Mouse (Mus musculus): ENCODE data around the gene Fzd4. TPM values are rescaled to one million over a fixed set of nuclear protein-coding genes. Genes with fewer than 3 reads are reported as not detected.

Gene Fzd4
- total and polyA plus RNA-seq, 3 experiments: 0.04 to 0.13 (median 0.04) TPM

DNA sequence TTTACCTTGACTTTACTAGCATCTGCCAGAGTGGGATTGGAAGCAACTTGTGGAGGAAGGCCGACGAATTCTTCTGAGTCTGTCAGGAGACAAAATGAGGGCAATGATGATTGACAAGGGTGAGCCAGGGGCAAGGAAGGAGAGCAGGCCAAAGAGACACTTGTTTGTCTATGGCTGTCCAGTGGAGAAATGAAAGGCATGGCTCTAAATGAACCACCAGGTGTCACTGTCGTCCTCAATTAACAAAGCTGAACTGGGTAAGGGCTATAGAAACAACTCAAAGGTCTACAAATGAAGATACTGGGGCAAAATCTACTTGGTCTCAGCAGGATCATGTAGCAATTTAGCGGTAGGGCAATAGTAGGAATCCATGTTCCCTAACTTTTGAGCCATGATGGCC, 33.4 kb downstream of the Fzd4 start:
- H3K27me3 ChIP-seq (replicated peaks): no peaks in the 10 kb centered on the region
- H3K27ac ChIP-seq (ENCODE audit: insufficient read depth, low read depth): no peak overlapping the region
- H3K36me3 ChIP-seq (replicated peaks in 1 of 2; ENCODE audit: control insufficient read depth in 1 of 2, insufficient read depth in 1 of 2, low read length in 1 of 2): no peaks in the 10 kb centered on the region
- dilution Hi-C loops (cut with MboI; ENCODE audit: extremely low pct_ligation_motif_present, extremely low pct_unique_long_range_greater_than_20kb, low sequenced_read_pairs): no loop called here
- H3K4me3 ChIP-seq (replicated peaks in 1 of 3; ENCODE audit: low read depth in 2 of 3, low read length in 2 of 3, poor library complexity in 1 of 3): no peak overlapping the region
- H3K79me2 ChIP-seq (replicated peaks; ENCODE audit: control insufficient read depth, extremely low read depth, insufficient read depth, poor library complexity, severe bottlenecking): no peaks in the 10 kb centered on the region
- no peak overlapping the region for H3K9ac ChIP-seq (ENCODE audit: insufficient read depth, low read depth)
- no peak overlapping the region for H3K4me2 ChIP-seq (ENCODE audit: insufficient read depth, low read depth, poor library complexity, severe bottlenecking)
- TF ChIP-seq EP300 (IDR thresholded peaks at IDR 0.05; ENCODE audit: low read length) (no peak), ZC3H11A (IDR thresholded peaks at IDR 0.05; ENCODE audit: low read depth, low read length) (peak; percentile 22; the same call in 1 of the 2 replicates), TCF12 (IDR thresholded peaks at IDR 0.05; ENCODE audit: low read depth, low read length) (no peak), RAD21 (IDR thresholded peaks at IDR 0.05; ENCODE audit: low read depth, low read length) (peak; percentile 73), SMC3 (IDR thresholded peaks at IDR 0.05; ENCODE audit: low read depth, low read length) (peak; percentile 82), CTCF (conservative IDR thresholded peaks at IDR 0.05 in 1 of 2, IDR thresholded peaks at IDR 0.05 in 1 of 2; ENCODE audit: low read depth in 2 of 2, low read length in 2 of 2) (peak; percentile 47 to 83), KAT2A (IDR thresholded peaks at IDR 0.05; ENCODE audit: insufficient replicate concordance, low read length) (no peak)
- peaks cover 0 to 4% of the 10 kb centered on the region in 2 experiments; a peak in 1 of 4 replicates for H3K4me1 ChIP-seq (ENCODE audit: control insufficient read depth in 1 of 2, insufficient read depth in 2 of 2)
- in situ Hi-C loops (cut with MboI; ENCODE audit: low pct_ligation_motif_present, low pct_unique_long_range_greater_than_20kb, low sequenced_read_pairs): no loop called here
- DNase-seq (ENCODE audit: extremely low read depth): peak; percentile 66
- no peaks in the 10 kb centered on the region for H3K9me3 ChIP-seq (replicated peaks; ENCODE audit: low read length)

DNA sequence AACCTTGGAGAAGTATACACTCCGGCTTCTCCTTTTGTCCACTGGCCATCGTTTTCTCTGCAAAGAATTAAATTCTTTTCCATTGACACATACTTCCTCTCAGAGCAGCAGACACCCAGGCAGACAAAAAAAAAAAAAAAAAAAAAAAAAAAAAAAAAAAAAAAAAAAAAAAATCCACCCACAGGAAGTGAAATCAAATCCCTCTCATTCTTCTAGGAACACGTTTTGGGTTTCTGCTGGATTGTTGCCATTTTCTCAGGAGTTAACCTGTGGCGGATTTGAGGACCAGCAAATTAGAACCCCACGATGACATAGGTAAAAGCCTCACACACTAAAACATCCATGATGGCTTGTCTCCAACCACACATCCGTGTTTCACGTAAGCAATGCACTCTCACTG, 37.1 kb downstream of the Fzd4 start:
- dilution Hi-C loops (cut with MboI; ENCODE audit: extremely low pct_ligation_motif_present, extremely low pct_unique_long_range_greater_than_20kb, low sequenced_read_pairs): no loop called here
- Histone ChIP-seq H3K4me3 (replicated peaks in 1 of 3; ENCODE audit: low read depth in 2 of 3, low read length in 2 of 3, poor library complexity in 1 of 3) (no peak overlapping the region), H3K9me3 (replicated peaks; ENCODE audit: low read length) (no peaks in the 10 kb centered on the region), H3K36me3 (replicated peaks in 1 of 2; ENCODE audit: control insufficient read depth in 1 of 2, insufficient read depth in 1 of 2, low read length in 1 of 2) (no peaks in the 10 kb centered on the region), H3K4me2 (ENCODE audit: insufficient read depth, low read depth, poor library complexity, severe bottlenecking) (no peak overlapping the region), H3K9ac (ENCODE audit: insufficient read depth, low read depth) (no peak overlapping the region), H3K27ac (ENCODE audit: insufficient read depth, low read depth) (no peak overlapping the region), H3K4me1 (ENCODE audit: control insufficient read depth in 1 of 2, insufficient read depth in 2 of 2) (peaks cover 0 to 4% of the 10 kb centered on the region in 2 experiments; a peak in 1 of 4 replicates), H3K79me2 (replicated peaks; ENCODE audit: control insufficient read depth, extremely low read depth, insufficient read depth, poor library complexity, severe bottlenecking) (no peaks in the 10 kb centered on the region), H3K27me3 (replicated peaks) (no peaks in the 10 kb centered on the region)
- TF ChIP-seq NRF1 (IDR thresholded peaks at IDR 0.05; ENCODE audit: low read depth, low read length): no peak
- TF ChIP-seq ZNF384 (IDR thresholded peaks at IDR 0.05; ENCODE audit: low read depth, low read length): peak; percentile 90
- DNase-seq (ENCODE audit: extremely low read depth): no peak
- in situ Hi-C loops (cut with MboI; ENCODE audit: low pct_ligation_motif_present, low pct_unique_long_range_greater_than_20kb, low sequenced_read_pairs): no loop called here

DNA sequence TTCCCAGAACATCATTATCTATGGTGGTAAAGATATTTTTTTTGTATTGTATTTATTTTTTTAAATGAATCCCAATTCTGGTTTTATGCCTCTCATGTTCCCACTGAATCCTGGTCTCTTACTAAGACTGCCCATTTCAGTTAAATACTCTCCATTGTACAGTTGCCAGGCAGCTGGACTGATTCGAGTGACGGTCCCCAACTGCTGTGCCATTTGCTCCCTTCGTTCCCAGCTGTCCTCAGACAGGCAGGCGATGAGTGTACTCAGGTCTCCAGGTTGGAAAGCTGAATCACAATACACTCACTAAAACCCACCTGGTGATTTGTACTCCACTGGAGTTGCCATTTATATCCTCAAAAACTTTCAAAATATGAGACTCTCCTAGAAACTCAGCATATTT, 38.1 kb downstream of the Fzd4 start:
- in situ Hi-C loops (cut with MboI; ENCODE audit: low pct_ligation_motif_present, low pct_unique_long_range_greater_than_20kb, low sequenced_read_pairs): no loop called here
- H3K27ac ChIP-seq (ENCODE audit: insufficient read depth, low read depth): no peak overlapping the region
- no peak for DNase-seq (ENCODE audit: extremely low read depth)
- TF ChIP-seq MAFK (IDR thresholded peaks at IDR 0.05; ENCODE audit: insufficient replicate concordance, low read length) (no peak), RAD21 (IDR thresholded peaks at IDR 0.05; ENCODE audit: low read depth, low read length) (no peak), UBTF (IDR thresholded peaks at IDR 0.05; ENCODE audit: low read depth, low read length) (no peak), NRF1 (IDR thresholded peaks at IDR 0.05; ENCODE audit: low read depth, low read length) (no peak), JUN (IDR thresholded peaks at IDR 0.05; ENCODE audit: insufficient read depth, low read depth, low read length) (no peak), CHD1 (IDR thresholded peaks at IDR 0.05; ENCODE audit: low read depth, low read length) (no peak)
- dilution Hi-C loops (cut with MboI; ENCODE audit: extremely low pct_ligation_motif_present, extremely low pct_unique_long_range_greater_than_20kb, low sequenced_read_pairs): no loop called here
- no peaks in the 10 kb centered on the region for H3K9me3 ChIP-seq (replicated peaks; ENCODE audit: low read length)
- no peaks in the 10 kb centered on the region for H3K27me3 ChIP-seq (replicated peaks)
- H3K9ac ChIP-seq (ENCODE audit: insufficient read depth, low read depth): no peak overlapping the region
- H3K36me3 ChIP-seq (replicated peaks in 1 of 2; ENCODE audit: control insufficient read depth in 1 of 2, insufficient read depth in 1 of 2, low read length in 1 of 2): no peaks in the 10 kb centered on the region
- peaks cover 0 to 4% of the 10 kb centered on the region in 2 experiments; a peak in 1 of 4 replicates for H3K4me1 ChIP-seq (ENCODE audit: control insufficient read depth in 1 of 2, insufficient read depth in 2 of 2)
- no peaks in the 10 kb centered on the region for H3K79me2 ChIP-seq (replicated peaks; ENCODE audit: control insufficient read depth, extremely low read depth, insufficient read depth, poor library complexity, severe bottlenecking)
- no peak overlapping the region for H3K4me2 ChIP-seq (ENCODE audit: insufficient read depth, low read depth, poor library complexity, severe bottlenecking)
- H3K4me3 ChIP-seq (replicated peaks in 1 of 3; ENCODE audit: low read depth in 2 of 3, low read length in 2 of 3, poor library complexity in 1 of 3): no peak overlapping the region

All from CH12.LX (cell line).